Mouse (Mus musculus) heart, embryonic 11.5 days (tissue): ENCODE measurements at regions not wholly inside any gene's neighbourhood (a gene's known extent, or its start where the extent isn't known, plus 50 kb on each side); places are given as distances from the start of the nearest gene placed in this dataset.

Experiments used
- ATAC-seq: fragments of 200-750 bp; cut with Nextera tagmentation; replicated peaks from 2 replicates; pipeline ENCODE4 v1.8.0; 2017; ENCODE audit warnings: moderate library complexity; ENCODE audit not compliant: insufficient number of reproducible peaks, low FRiP score, low TSS enrichment
- H3K27ac ChIP-seq: fragments of 300-500 bp; sonication (generic); 2 replicates; pipeline ENCODE4 v1.5.1; 2014; ENCODE audit warnings: mild to moderate bottlenecking, low read depth, low read length
- H3K27me3 ChIP-seq: fragments of 300-500 bp; sonication (generic); 2 replicates; pipeline ENCODE4 v1.6.1; 2014; ENCODE audit warnings: mild to moderate bottlenecking, low read length, mixed read lengths; ENCODE audit not compliant: control insufficient read depth, insufficient read depth
- H3K36me3 ChIP-seq: fragments of 300-500 bp; sonication (generic); 2 replicates; pipeline ENCODE4 v1.6.1; 2014; ENCODE audit warnings: mild to moderate bottlenecking, low read length, moderate library complexity, mixed read lengths; ENCODE audit not compliant: control insufficient read depth, insufficient read depth
- H3K4me1 ChIP-seq: fragments of 300-500 bp; sonication (generic); 2 replicates; pipeline ENCODE4 v1.6.1; 2014; ENCODE audit warnings: low read length; ENCODE audit not compliant: control insufficient read depth, insufficient read depth
- H3K4me2 ChIP-seq: fragments of 300-500 bp; sonication (generic); 2 replicates; pipeline ENCODE4 v1.6.1; 2014; ENCODE audit warnings: mild to moderate bottlenecking, moderate library complexity
- H3K4me3 ChIP-seq: fragments of 300-500 bp; sonication (generic); 2 replicates; pipeline ENCODE4 v1.5.1; 2014; ENCODE audit warnings: low read depth, low read length
- H3K9ac ChIP-seq: fragments of 300-500 bp; sonication (generic); 2 replicates; pipeline ENCODE4 v1.6.1; 2014; ENCODE audit warnings: mild to moderate bottlenecking, low read depth, low read length, moderate library complexity
- H3K9me3 ChIP-seq: fragments of 300-500 bp; sonication (generic); replicated peaks from 2 replicates; pipeline ENCODE4 v1.6.1; 2016; ENCODE audit warnings: low read length; ENCODE audit not compliant: control insufficient read depth
- WGBS: fragments of 180-500 bp; shearing (Covaris S2); extraction: QIAGEN DNeasy Blood & Tissue Kit; methylation state at CpG from one replicate; pipeline ENCODE4 v1.1.7; 2014; ENCODE audit not compliant: insufficient replicate concordance; 5-methylcytosine and 5-hydroxymethylcytosine counted together

DNA sequence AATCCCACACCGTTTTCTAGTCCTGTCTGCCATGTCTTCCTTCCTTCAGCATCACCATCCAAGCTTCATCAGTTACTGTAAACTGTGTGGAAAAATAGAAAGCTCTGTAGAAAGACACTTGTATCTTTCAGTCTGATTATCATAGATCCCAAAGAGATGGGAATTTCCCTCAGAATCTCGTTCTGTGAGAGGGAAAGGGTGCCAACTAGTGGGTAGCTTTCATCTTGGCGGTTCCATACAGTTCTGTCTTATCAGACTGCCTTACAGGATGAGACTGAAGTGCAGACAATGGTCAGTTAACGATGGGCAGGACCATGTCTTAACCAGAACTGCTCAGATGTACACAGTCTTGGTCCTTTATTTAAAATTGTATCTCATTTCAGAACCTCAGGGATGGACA, 243.9 kb downstream of the Gadd45g start:
- ATAC-seq: no peak
- WGBS: 54% methylated on average over 4 of the region's 4 CpGs

DNA sequence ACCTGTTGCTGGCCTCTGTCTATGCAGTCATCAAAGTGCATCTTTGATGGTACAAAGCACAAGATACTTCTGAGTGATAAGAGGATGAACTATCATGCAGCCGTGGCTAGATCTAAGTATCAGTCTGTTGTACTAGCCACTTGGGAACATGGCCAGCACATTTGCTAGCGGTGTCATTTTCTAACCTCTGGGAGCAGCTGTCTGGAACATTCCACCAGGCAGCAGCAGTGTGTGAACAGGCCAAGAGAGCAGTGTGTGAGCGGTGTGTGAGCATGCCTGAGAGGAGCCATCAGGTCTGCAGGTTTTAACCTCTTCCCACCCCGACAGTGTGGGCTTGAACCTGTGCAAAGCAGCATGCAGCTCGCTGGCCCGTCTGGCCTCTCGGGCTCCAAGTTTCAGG, 248.3 kb downstream of the Gadd45g start:
- Histone ChIP-seq H3K9me3 (no peaks in the 10 kb centered on the region), H3K27me3 (no peaks in the 10 kb centered on the region), H3K4me3 (no peak overlapping the region), H3K36me3 (no peaks in the 10 kb centered on the region), H3K4me1 (0 out of 2 replicates have a peak, but pooled peaks cover under 1% of the 10 kb centered on the region), H3K4me2 (no peak overlapping the region), H3K27ac (no peak overlapping the region), H3K9ac (no peak overlapping the region)
- no peak for ATAC-seq
- 77% methylated on average over 7 of the region's 7 CpGs for WGBS

More for the DNA sequence above, 243.9 kb downstream of the Gadd45g start:
- Histone ChIP-seq H3K27ac (no peak overlapping the region), H3K36me3 (no peaks in the 10 kb centered on the region), H3K9me3 (no peaks in the 10 kb centered on the region), H3K9ac (no peak overlapping the region), H3K4me3 (no peak overlapping the region), H3K4me2 (no peak overlapping the region), H3K27me3 (no peaks in the 10 kb centered on the region), H3K4me1 (peaks cover 10% of the 10 kb centered on the region; the same call in 1 of the 2 replicates)

DNA sequence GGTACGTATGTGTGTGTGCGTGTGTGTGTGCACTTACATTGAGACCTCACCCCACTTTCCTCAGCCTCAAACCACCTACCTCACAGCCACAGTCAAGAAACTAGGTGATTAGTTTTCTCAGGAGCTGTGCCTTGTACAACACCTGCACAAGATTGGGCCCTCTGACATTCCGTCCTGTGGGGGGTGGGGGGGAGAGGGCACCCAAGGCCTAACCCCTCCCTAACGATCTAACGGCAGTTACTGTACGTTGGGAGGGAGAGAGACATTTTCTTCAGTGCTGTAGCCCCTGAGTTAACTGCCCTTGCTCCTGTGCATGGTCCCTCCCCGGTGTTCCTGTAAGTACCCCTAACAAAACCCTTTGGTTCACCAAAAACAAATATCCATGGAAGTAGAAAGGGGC, 250.0 kb downstream of the Gadd45g start:
- 79% methylated on average over 7 of the region's 7 CpGs for WGBS
- no peak overlapping the region for H3K4me3 ChIP-seq
- H3K27ac ChIP-seq: no peak overlapping the region
- H3K9ac ChIP-seq: no peak overlapping the region
- H3K9me3 ChIP-seq: no peaks in the 10 kb centered on the region
- peaks cover 8% of the 10 kb centered on the region; the same call in 1 of the 2 replicates for H3K4me1 ChIP-seq
- H3K27me3 ChIP-seq: no peaks in the 10 kb centered on the region
- H3K4me2 ChIP-seq: no peak overlapping the region
- ATAC-seq: no peak
- no peaks in the 10 kb centered on the region for H3K36me3 ChIP-seq

DNA sequence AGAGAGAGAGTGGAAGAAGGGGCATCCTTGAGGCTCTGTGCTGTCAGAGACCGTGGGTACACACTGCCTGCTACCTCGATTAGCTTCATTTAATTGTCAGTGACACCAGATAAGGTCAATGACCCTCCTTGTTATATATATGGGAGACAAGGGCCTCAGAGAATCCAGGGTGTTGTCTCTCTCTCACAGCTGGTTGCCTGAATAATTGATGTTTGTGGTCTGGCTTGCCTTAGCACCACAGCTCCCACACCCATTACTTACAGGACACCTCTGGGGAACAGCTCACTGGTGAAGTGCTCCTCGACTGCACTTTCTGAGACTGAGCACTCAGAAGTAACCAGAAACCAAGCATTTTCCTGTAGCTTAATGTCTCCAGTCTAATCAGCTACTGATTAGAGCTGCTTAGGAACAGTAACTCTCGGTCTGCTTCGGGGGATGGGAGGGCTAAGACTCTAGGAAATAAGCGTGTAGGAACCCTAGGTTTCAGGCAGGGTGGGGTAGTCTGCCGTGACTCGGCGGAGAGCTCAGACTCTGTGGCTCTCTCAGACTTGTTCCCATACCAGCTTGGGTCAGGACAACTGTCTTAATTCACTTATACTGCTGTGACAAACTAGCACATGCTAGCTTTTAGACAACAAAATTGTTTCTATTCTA, 259.6 kb downstream of the Gadd45g start:
- H3K4me2 ChIP-seq: no peak overlapping the region
- no peak overlapping the region for H3K27ac ChIP-seq
- WGBS: 9% methylated on average over 9 of the region's 9 CpGs
- H3K4me3 ChIP-seq: no peak overlapping the region
- no peaks in the 10 kb centered on the region for H3K27me3 ChIP-seq
- no peaks in the 10 kb centered on the region for H3K9me3 ChIP-seq
- H3K36me3 ChIP-seq: no peaks in the 10 kb centered on the region
- no peak overlapping the region for H3K9ac ChIP-seq
- ATAC-seq: no peak
- H3K4me1 ChIP-seq: peaks cover 16% of the 10 kb centered on the region

DNA sequence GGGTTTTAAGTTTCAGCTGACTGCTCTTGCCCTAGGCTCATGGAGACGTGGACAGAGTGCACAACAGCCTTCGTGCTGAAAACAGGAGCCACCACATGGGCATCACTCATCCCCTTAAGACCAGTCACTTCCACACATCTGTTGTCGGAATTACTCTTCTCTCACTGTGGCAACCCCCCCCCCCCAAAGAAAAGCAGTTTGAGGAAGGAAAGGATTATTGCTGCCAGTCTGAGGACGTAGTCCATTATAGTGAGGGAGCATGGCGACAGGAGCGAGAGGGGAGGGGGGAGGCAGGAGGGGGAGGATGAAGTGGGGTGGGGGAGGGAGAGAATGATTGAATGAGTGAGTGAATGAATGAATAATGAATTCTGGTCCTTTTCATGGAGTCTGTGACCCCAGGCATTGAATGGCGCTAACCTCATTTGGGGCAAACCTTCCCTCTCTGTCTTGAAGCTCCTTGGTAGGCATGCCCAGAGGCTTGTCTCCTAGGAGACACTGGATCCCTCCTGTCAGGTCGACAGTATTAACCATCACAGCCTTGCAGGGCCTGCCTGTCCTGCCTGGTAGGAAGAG, 262.0 kb downstream of the Gadd45g start:
- Histone ChIP-seq H3K4me3 (no peak overlapping the region), H3K4me2 (no peak overlapping the region), H3K36me3 (no peaks in the 10 kb centered on the region), H3K9ac (no peak overlapping the region), H3K4me1 (peaks cover 17% of the 10 kb centered on the region), H3K9me3 (no peaks in the 10 kb centered on the region), H3K27ac (no peak overlapping the region), H3K27me3 (no peaks in the 10 kb centered on the region)
- 65% methylated on average over 8 of the region's 8 CpGs for WGBS
- ATAC-seq: no peak

DNA sequence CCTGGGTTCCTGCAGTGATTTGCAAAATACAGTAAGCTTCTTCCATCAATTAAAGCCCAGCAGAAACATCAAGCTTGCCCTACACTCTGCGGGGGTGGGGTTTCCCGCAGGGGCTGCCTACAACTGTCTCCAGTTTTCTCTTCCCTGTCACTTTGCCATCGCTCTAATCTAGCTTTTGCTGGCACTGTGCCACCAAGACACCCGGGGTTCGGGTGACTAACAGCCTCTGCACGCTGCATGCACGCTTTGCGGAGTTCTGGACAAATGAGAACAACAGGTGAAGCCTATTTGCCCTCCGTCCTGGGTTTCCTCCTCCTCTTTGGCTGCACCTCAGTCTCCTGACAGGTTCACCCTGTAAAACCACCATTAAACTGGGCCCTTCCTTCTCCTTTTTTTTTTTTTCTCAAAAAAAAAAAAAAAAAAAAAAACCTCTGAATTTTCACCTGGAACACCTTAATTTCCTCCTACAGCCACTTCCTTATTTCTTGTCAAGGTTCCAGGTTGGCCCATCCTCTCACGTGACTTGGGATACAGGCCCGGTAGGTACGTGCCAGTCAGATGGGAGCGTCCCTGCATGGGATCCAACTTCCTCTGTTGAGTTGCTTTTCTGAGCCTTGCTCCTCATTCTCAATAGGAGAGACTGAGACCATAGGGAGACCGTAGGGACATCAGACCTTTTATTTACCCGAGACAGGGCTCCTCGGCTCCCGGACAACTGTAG, 262.7 kb downstream of the Gadd45g start:
- H3K4me3 ChIP-seq: no peak overlapping the region
- no peaks in the 10 kb centered on the region for H3K9me3 ChIP-seq
- no peaks in the 10 kb centered on the region for H3K36me3 ChIP-seq
- ATAC-seq: no peak
- peaks cover 17% of the 10 kb centered on the region for H3K4me1 ChIP-seq
- no peak overlapping the region for H3K9ac ChIP-seq
- no peaks in the 10 kb centered on the region for H3K27me3 ChIP-seq
- no peak overlapping the region for H3K4me2 ChIP-seq
- no peak overlapping the region for H3K27ac ChIP-seq
- WGBS: 70% methylated on average over 17 of the region's 17 CpGs

DNA sequence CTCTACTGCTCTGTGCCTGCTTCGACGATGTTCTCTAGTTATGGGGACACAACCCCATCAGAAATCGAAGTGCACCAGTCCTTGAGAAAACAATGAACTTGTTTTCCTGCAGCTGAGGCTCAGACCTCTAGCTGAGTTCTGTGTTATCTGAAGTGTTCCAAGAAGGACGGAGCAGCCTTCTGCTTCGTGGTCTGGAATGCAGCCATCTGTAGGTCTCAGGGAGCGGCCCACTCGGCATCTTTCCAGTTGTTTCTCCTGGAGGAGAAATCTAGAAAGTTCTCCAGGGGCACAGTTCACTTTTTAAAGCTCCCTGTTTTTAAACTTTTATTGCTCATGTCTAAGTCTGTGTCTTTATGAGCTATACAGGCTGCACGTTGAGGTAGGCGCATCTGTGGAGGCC, 264.3 kb downstream of the Gadd45g start:
- H3K9ac ChIP-seq: no peak overlapping the region
- H3K36me3 ChIP-seq: no peaks in the 10 kb centered on the region
- peaks cover 17% of the 10 kb centered on the region for H3K4me1 ChIP-seq
- H3K4me2 ChIP-seq: no peak overlapping the region
- H3K27me3 ChIP-seq: no peaks in the 10 kb centered on the region
- no peak overlapping the region for H3K4me3 ChIP-seq
- H3K9me3 ChIP-seq: no peaks in the 10 kb centered on the region
- 39% methylated on average over 9 of the region's 9 CpGs for WGBS
- H3K27ac ChIP-seq: no peak overlapping the region
- no peak for ATAC-seq

DNA sequence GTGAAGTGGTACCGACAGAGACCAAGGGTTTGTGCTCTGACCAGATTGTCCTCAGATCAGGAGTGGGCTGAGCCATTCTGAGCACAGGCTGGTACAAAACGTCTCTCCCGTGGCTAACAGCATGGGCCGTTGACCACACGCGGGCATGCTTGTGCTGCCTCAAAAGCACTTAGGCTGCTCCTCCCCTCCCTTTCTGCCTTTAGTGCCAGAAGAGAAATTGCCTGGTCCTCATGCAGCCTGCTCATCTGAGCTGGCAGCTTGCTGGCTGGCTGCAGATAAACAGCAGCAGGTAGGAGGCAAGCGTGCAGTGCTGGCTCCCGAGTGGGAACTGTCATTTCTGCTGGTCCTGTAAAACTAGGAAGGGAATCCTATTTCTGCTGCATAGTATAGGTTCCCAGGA, 267.1 kb downstream of the Gadd45g start:
- H3K36me3 ChIP-seq: no peaks in the 10 kb centered on the region
- H3K4me1 ChIP-seq: peaks cover 16% of the 10 kb centered on the region
- ATAC-seq: no peak
- WGBS: 62% methylated on average over 8 of the region's 8 CpGs
- no peak overlapping the region for H3K9ac ChIP-seq
- no peaks in the 10 kb centered on the region for H3K9me3 ChIP-seq
- H3K27ac ChIP-seq: no peak overlapping the region
- H3K4me2 ChIP-seq: no peak overlapping the region
- no peaks in the 10 kb centered on the region for H3K27me3 ChIP-seq
- no peak overlapping the region for H3K4me3 ChIP-seq
